Mouse (Mus musculus) CH12.LX (cell line): ENCODE results near the gene Nxph1.

ENCODE experiments used
- CHD1 ChIP-seq: IDR thresholded peaks from 2 replicates; pipeline ENCODE4 v1.6.1; 2012; ENCODE audit warnings: low read depth, low read length, improper control_type of control experiment, inconsistent platforms
- CTCF ChIP-seq, 2 experiments: IDR thresholded peaks in 1 of 2; conservative IDR thresholded peaks in 1 of 2; 2 replicates each; pipeline ENCODE4 v1.5.1; 2011 to 2012; ENCODE audit warnings: low read depth in 2 of 2, low read length in 2 of 2, improper control_type of control experiment in 1 of 2, inconsistent platforms in 1 of 2, mild to moderate bottlenecking in 1 of 2, moderate library complexity in 1 of 2
- ELF1 ChIP-seq: IDR thresholded peaks from 2 replicates; pipeline ENCODE4 v1.6.1; 2014; ENCODE audit warnings: low read depth, mild to moderate bottlenecking, inconsistent platforms, low read length, improper control_type of control experiment
- MAFK ChIP-seq: IDR thresholded peaks from 2 replicates; pipeline ENCODE4 v1.6.1; 2011; ENCODE audit warnings: low read length, improper control_type of control experiment; ENCODE audit not compliant: insufficient replicate concordance
- MAX ChIP-seq: IDR thresholded peaks from 2 replicates; pipeline ENCODE4 v1.6.1; 2011; ENCODE audit warnings: low read length, improper control_type of control experiment
- NELFE ChIP-seq: IDR thresholded peaks from 2 replicates; pipeline ENCODE4 v1.6.1; 2011; ENCODE audit warnings: low read depth, low read length, improper control_type of control experiment
- POLR2A ChIP-seq: IDR thresholded peaks from 2 replicates; pipeline ENCODE4 v1.6.1; 2011; ENCODE audit warnings: low read depth, mild to moderate bottlenecking, improper control_type of control experiment, low read length
- SIN3A ChIP-seq: IDR thresholded peaks from 2 replicates; pipeline ENCODE4 v1.6.1; 2012; ENCODE audit warnings: low read length, improper control_type of control experiment, inconsistent platforms
- USF2 ChIP-seq: conservative IDR thresholded peaks from 2 replicates; pipeline ENCODE4 v1.6.1; 2011; ENCODE audit warnings: low read depth, low read length, improper control_type of control experiment

DNA sequence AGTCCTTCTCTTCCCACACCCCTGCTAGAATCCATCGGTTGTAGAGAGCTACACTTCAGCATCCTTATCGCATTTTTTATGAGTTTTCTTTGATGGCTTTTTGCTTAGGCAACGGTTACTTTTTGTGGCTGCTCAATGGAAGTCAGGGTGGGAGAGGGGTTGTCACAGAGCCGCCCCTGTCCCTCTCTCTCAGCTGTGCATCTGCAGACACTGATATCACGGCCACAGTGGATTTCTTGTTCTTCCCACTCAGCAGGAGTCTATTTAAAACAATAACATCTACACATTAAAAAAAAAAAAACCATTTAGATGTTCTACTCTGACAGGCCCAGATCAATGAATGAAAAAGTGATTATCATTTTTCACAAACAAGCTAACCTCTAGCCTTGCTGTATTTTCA, 13.0 kb upstream of the Nxph1 start:
- TF ChIP-seq CTCF (conservative IDR thresholded peaks at IDR 0.05 in 1 of 2, IDR thresholded peaks at IDR 0.05 in 1 of 2; ENCODE audit: low read depth in 2 of 2, low read length in 2 of 2) (no peak), USF2 (no peak), NELFE (no peak), CHD1 (no peak), POLR2A (no peak), ELF1 (no peak), MAFK (no peak), MAX (no peak), SIN3A (no peak)
